Comparison of ENCODE assay signal across 14 mouse cellular contexts in genomic region chr2:10359861-10360260, GRCm38 (mm10).
"Had no signal": no experiment of that assay in that cellular context is flagged by ENCODE, and none has a peak within 500 bp of the region (broad histone marks: within the 10 kb centered on the region; RNA-seq: fewer than 3 reads in every experiment).

No protein-coding gene starts in this region.

- ATAC-seq: midbrain, embryonic 13.5 days had no signal

- H3K27ac ChIP-seq: kidney, postnatal 0 days; limb, embryonic 12.5 days; liver, embryonic 14.5 days; midbrain, embryonic 13.5 days; neural tube, embryonic 15.5 days; stomach, postnatal 0 days had no signal

- H3K4me1 ChIP-seq: limb, embryonic 12.5 days; midbrain, embryonic 13.5 days; neural tube, embryonic 15.5 days had no signal

- H3K4me3 ChIP-seq: limb, embryonic 12.5 days; midbrain, embryonic 13.5 days; neural tube, embryonic 15.5 days had no signal

- H3K36me3 ChIP-seq: limb, embryonic 12.5 days; midbrain, embryonic 13.5 days; neural tube, embryonic 15.5 days had no signal

- H3K27me3 ChIP-seq: midbrain, embryonic 13.5 days; neural tube, embryonic 15.5 days had no signal

- DNase-seq: kidney, adult 9 months; kidney, postnatal 36 days; layer of hippocampus, adult 9-11 months; layer of hippocampus, postnatal 36 days; lung, embryonic 14.5 days; lung, postnatal 10 days; lung, postnatal 4 days; thymus, postnatal 25 days had no signal
